Mouse (Mus musculus) ovary, postnatal 36 days (tissue): ENCODE measurements at regions not wholly inside any gene's neighbourhood (a gene's known extent, or its start where the extent isn't known, plus 50 kb on each side); places are given as distances from the start of the nearest gene placed in this dataset.
A peak's percentile ranks its signal among the peaks of the same experiment; 100 is the strongest.
"Not testable (repeated sequence)": the region's sequence is repeated elsewhere in the genome, so short reads cannot be mapped to it uniquely, and the experiment has no call there.

Experiments
- DNase-seq: peaks from one replicate; pipeline ENCODE4 v3.0.0; 2022; ENCODE audit warnings: low spot score, mixed read lengths

GRCm38 (mm10) chr3:6883401-6883800, 263.2 kb upstream of the 1700008P02Rik start:
- DNase-seq: no peak

- DNase-seq: no peak
Measured at GRCm38 (mm10) chr3:6876265-6876664, 256.0 kb upstream of the 1700008P02Rik start.

- DNase-seq: no peak
Measured at GRCm38 (mm10) chr3:6872170-6872569, 251.9 kb upstream of the 1700008P02Rik start.

GRCm38 (mm10) chr3:6871752-6872151, 251.5 kb upstream of the 1700008P02Rik start:
- no peak for DNase-seq

GRCm38 (mm10) chr3:6866148-6866483, 245.9 kb upstream of the 1700008P02Rik start:
- DNase-seq: no peak

- DNase-seq: peak; percentile 54
Measured at GRCm38 (mm10) chr3:6865462-6866147, 245.4 kb upstream of the 1700008P02Rik start.

GRCm38 (mm10) chr3:6859866-6860180, 239.6 kb upstream of the 1700008P02Rik start:
- no peak for DNase-seq

- no peak for DNase-seq
Measured at GRCm38 (mm10) chr3:6858982-6859865, 239.0 kb upstream of the 1700008P02Rik start.

GRCm38 (mm10) chr3:6819332-6819731, 199.1 kb upstream of the 1700008P02Rik start:
- no peak for DNase-seq

GRCm38 (mm10) chr3:6812346-6812745, 192.1 kb upstream of the 1700008P02Rik start:
- DNase-seq: no peak

GRCm38 (mm10) chr3:6809381-6809950, 189.2 kb upstream of the 1700008P02Rik start:
- no peak for DNase-seq

- DNase-seq: not testable (repeated sequence)
Measured at GRCm38 (mm10) chr3:6800092-6800716, 180.0 kb upstream of the 1700008P02Rik start.

- DNase-seq: no peak
Measured at GRCm38 (mm10) chr3:6768506-6768905, 148.3 kb upstream of the 1700008P02Rik start.

- DNase-seq: not testable (repeated sequence)
Measured at GRCm38 (mm10) chr3:6768085-6768484, 147.8 kb upstream of the 1700008P02Rik start.

GRCm38 (mm10) chr3:6759172-6759571, 138.9 kb upstream of the 1700008P02Rik start:
- DNase-seq: no peak

- no peak for DNase-seq
Measured at GRCm38 (mm10) chr3:6757562-6757961, 137.3 kb upstream of the 1700008P02Rik start.

GRCm38 (mm10) chr3:6750746-6751145, 130.5 kb upstream of the 1700008P02Rik start:
- not testable (repeated sequence) for DNase-seq

- DNase-seq: no peak
Measured at GRCm38 (mm10) chr3:6731372-6732297, 111.4 kb upstream of the 1700008P02Rik start.

GRCm38 (mm10) chr3:6730066-6730465, 109.8 kb upstream of the 1700008P02Rik start:
- no peak for DNase-seq

- no peak for DNase-seq
Measured at GRCm38 (mm10) chr3:6683679-6684078, 63.4 kb upstream of the 1700008P02Rik start.

GRCm38 (mm10) chr3:6681411-6681810, 61.2 kb upstream of the 1700008P02Rik start:
- no peak for DNase-seq
